Mouse (Mus musculus) retina, adult 2 months (tissue): ENCODE data around the gene Pnmt.

Experiments
- DNase-seq: peaks from one replicate; pipeline ENCODE4 v3.0.0-alpha.2; 2012; ENCODE audit warnings: low read depth, low spot score

Gene Pnmt

GRCm38 (mm10) chr11:98385638-98386585 is at the start of gene Pnmt:
TSS of gene Pnmt (plus strand) at chr11:98386450.
- DNase-seq = no peak

GRCm38 (mm10) chr11:98338507-98338961 is 47.7 kb upstream of the Pnmt start:
- no peak for DNase-seq

GRCm38 (mm10) chr11:98339071-98339501 is 47.2 kb upstream of the Pnmt start:
- DNase-seq = no peak

DNA sequence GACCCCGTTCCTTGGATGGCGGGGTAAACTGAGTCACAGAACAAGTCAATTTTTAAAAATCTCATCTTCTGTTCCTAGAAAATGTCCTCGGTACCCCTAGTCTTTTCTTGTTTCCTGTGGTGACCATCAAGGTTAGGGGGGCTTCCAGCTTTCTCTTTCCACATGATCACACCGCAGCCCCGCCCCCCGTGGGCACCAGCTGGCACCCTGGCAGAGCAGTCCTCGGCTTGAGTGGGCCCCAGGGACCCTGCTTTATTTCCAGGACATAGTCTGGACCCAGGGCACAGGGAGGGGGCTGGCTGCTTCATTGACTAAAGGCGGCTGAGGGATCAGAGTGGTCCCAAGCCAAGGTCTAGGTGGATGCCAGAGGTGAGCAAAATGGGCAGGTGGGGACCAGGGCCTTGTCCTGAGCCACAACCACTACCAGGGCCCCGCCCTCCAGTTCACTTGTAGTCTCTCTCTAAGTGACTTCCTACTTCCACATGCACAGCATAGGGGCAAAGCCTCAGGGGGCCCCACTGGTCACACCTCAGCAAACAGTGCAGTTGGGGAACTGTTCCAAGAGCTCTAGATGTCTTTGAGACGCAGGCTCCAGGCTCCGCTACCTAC is 46.5 kb upstream of the Pnmt start:
- no peak for DNase-seq

GRCm38 (mm10) chr11:98340597-98340996 is 45.7 kb upstream of the Pnmt start:
- DNase-seq = no peak

DNA sequence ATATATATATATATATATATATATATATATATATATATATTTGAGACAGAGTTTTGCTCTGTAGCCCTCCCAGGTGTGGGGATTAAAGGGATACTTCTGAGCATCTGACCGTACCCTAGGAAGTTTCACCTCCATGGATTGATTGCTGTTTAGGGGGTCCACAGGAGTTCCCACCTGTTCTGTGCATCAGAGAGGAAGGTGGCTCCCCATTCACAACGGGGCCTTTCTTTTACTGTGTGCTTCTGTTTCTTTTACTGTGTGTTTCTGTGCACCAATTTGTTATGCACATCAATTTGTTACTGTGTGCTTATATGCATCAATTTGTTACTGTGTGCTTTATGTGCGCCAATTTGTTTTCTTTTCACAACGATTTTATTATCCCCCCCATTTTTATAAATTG is 45.1 kb upstream of the Pnmt start:
- DNase-seq = no peak

DNA sequence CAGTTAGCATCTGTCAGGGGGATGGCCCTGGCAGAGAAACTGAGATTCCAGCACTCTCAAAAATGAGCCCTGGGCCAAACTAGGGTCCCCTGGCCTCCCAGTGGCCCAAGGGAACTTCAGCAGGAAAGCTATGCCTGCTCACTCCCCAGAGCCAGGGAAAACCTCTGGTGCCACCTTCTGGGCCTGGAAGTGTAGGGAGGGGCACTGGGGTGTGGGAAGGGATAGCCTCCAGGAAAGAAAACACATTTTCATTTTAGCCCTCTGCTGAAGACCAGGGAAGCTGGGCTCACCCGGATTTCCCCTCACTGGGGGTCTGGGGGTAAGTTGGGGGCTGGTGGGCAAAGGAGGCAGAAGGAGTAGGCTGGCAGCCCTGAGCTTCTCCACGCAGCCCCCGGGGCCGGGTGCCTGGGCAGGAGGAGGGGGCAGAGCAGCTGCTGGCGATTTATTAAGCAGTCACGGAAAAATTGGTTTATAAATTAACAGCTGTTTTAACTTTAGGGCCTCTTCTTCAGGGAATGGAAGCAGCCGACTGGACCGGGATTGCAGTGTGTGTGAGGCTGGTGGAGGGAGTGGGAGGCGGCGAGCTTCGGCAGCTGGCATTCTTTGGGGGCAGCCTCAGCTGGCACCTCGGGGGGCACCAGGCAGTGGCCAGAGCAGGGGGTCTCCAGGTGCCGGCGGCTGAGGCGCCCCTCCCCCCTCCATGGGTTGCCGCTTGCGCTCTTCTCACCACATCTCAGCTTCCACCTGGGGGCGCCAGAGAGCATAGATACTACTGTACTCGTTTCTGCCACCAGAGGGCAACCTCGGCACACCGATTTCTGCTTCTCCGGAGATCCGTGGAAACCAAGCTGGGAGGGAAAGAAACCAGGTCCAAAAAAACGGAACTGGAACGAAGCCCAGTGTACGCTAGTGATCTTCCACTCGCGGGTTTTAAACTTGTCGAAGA is 44.0 kb upstream of the Pnmt start:
- DNase-seq = peak; percentile 78

- no peak for DNase-seq
These were observed 41.0 kb upstream of the Pnmt start for GRCm38 (mm10) chr11:98345253-98345652.

- no peak for DNase-seq
These were observed 40.1 kb upstream of the Pnmt start for GRCm38 (mm10) chr11:98346168-98346567.

DNA sequence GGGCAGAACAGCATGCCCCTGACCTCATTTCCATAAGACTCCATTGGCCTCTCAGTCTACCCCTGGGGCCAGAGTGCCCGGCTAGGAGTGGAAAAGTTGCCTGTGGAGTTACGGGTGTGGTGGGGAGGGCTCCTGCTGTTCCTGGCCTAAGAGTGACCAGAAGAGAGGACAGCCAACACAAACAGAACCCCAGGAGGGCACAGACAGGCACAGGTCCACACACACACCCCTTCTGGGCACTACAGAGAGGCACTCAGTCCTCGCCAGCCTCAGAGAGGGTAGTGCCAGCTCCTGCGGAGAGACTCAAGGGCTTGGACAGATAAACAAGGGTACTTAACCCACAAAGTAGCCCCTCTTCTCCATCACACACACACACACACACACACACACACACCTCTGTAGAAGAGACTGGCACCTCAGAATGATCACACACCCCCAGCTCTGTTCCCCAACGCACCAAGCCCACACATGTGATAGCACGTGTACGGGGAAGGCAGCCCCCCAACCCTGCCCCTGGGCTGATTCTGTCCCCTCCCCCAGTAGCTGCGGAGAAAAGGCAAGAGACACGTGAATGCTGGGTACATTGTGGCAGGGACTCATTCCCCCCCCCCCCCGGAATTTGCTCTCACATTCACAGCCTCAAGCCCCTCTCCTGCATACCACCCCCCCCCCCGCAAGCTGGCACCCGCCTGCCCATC is 38.7 kb upstream of the Pnmt start:
- DNase-seq = no peak

DNA sequence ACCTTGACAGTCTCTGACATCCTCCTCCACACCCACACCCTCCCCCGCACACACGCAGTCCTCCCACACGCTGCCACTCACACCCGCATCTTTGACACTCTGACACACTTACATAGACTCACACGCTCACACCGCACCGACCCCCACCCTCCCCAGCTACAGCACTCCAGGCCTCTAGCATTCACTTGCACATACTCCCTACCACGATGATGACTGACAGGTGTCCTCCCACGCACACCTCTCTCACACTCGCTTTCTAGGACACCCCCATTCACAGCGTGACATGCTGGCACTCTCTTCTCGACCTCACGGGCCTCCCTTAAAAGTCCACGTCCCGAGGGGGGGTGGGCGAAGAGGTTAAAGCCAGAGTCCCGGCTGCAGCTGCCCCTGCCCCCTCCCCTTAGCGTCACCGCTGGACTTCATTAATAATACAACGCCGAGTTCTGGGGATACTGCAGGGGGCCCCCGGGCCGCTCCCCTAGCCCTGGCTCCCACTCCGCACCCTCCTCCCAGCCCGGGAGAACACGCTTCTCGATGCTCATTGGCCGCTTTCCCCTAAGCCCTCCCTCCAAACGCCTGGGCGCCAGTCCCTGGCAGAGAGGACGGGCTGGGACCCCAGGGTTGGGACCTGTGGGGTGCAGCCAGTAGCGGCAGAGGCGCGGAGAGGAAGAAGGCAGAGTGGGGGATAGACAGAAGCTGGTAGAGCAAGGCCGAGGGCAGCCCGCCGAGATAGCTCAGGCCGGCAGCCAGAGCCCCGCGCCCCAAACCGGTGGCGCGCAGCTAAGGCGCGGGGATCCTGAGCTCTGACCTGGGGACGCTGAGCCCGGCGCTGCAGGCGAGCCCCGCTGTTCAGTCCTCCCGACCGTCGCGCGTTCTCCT is 37.9 kb upstream of the Pnmt start, which contains the start of gene Ppp1r1b:
Gene Ppp1r1b, plus strand, starts transcription at position 322 of the 879 bp plus-strand sequence.
- DNase-seq = no peak

- no peak for DNase-seq
These were observed 36.9 kb upstream of the Pnmt start for GRCm38 (mm10) chr11:98349308-98349707.

DNA sequence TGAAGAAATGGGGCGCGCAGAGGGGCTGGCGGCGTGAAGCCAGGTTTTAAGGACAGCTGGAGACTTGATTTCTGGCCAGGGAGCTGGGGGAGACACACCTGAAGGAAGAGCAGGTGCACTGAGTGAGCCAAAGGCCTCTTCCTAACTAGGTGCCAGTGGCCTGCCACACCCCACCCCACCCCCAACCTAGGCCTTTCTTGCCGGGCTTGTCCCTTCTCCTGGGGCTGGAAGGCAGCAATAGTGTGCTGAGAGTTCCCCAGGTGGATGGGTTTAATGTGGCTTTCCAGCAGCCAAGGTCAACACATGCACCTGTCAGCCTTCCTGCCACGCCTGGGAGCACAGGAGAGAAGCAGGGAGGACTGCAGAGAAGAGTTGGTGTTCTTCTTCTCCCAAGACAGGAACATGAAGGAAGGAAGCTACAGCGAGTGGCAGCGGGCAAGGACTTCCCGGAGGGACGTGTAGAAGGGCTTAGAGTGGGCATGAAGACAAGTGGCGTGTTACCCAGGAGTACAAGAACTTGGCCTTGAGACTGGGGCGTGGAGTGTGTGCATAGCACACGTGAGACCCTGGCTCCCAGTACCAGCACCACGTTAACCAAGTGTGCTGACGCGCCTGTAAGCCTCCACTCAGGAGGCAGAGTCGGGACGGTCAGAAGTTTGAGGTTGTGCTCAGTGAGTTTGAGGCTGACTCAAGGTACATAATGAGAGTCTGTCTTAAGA is 33.8 kb upstream of the Pnmt start:
- no peak for DNase-seq

GRCm38 (mm10) chr11:98353651-98354211 is 32.5 kb upstream of the Pnmt start:
- DNase-seq = no peak

DNA sequence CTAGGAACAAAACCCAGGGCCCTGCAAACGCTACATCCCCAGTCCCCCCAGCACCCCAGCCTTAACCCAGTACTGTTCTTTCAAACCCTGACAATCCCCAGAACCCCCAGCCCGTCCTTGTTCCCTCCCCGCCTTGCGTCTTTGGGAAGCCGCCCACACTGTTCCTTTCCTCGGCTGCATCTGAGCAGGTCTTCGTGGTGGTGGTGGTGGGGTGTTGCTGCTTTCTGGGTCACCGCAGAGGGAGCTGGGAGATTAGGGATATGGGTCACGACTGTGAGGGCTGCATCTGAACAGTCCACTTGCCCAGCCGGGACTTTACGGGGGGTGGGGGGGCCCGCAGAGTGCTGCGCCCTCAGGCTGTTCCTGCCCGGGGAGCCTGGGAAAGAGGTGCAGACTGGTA is 31.8 kb upstream of the Pnmt start:
- no peak for DNase-seq

DNA sequence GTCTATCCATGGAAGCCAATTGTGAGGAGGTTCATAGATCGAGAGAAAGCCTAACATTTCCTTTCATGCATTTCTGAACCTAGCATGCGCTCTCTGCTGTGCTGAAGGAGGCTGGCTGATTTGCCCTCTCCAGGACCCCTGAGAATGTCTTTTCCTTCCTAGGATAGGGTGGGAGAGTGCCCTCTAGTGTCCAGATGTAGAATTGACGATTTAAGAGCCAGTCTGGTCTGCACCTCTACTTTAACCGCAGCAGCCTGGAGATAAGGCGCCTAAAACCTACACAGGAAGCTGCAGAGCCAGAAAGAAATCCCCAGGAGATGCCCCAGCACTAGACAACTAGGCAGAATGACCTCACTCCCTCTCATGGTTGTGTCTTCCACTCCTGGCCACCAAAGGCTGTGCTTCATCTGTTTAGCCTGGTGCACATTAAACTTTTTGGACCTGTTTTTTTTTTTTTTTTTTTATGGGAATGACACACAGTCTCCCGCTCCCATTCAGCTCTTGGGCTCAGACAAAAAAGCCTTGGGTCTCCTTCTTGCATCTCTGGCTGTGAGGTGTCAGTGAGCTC is 30.4 kb upstream of the Pnmt start:
- peak; percentile 47 for DNase-seq

DNA sequence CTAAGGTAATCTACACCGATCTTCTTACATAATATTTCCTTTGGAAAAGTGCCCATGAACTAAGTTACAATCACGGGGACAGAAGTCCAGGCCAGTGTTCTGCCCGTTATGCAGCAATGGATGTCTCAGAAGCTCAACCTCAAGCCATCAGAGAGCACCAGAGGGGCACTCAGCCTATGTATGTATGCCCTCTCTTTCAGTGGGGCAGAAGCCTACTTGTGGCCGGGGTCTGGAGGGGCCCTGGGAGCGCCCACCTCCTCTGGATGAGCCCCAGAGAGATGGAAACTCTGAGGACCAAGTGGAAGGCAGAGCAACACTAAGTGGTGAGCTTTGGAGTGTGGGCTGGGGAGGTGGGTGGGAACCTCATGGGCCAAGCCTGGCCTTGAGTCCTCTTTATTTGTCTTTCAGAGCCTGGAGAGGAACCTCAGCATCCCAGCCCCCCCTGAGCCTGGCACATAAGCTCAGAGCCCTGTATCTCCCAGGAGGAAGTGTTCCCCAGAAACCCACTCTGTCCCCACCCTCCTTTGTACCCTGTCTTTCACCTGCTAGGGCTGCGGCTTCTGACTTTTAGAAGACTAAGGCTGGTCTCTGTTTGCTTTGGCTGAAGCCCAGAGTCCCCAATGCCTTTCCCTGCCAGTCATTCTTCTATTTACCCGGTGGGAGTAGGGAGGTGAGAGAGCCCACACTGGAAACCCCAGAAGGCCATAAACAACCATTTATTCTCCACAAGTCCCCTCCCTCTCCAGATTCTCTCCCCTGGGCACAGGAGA is 29.4 kb upstream of the Pnmt start:
- DNase-seq = no peak
